Mouse (Mus musculus) MEL (cell line): ENCODE data around the gene Rgs8. TPM values are rescaled to one million over a fixed set of nuclear protein-coding genes. Genes with fewer than 3 reads are reported as not detected.

Experiments
- DNase-seq: peaks from one replicate; pipeline ENCODE4 v3.0.0; 2011; ENCODE audit warnings: low read depth, low spot score
- H3K27ac ChIP-seq: 2 replicates; pipeline ENCODE4 v1.5.1; 2012; ENCODE audit warnings: low read depth, mild to moderate bottlenecking, control low read depth, low read length, moderate library complexity; ENCODE audit not compliant: control insufficient read depth
- H3K27me3 ChIP-seq, 2 experiments: fragments of 150-350 bp in 1 of 2; sonication (generic) in 1 of 2; 2 replicates each; pipeline ENCODE4 v1.6.1; 2012; ENCODE audit warnings: low read length in 2 of 2, mild to moderate bottlenecking in 2 of 2, improper control_type of control experiment in 1 of 2, moderate library complexity in 1 of 2; ENCODE audit not compliant: insufficient read depth in 2 of 2, control insufficient read depth in 1 of 2
- H3K36me3 ChIP-seq, 2 experiments: 2 replicates each; pipeline ENCODE4 v1.6.1; 2012 to 2014; ENCODE audit warnings: low read length in 2 of 2, improper control_type of control experiment in 1 of 2, inconsistent platforms in 1 of 2, mild to moderate bottlenecking in 1 of 2; ENCODE audit not compliant: insufficient read depth in 2 of 2, control insufficient read depth in 1 of 2
- H3K4me1 ChIP-seq, 2 experiments: fragments of 150-350 bp in 1 of 2; sonication (generic) in 1 of 2; 2 replicates each; pipeline ENCODE4 v1.6.1; 2012; ENCODE audit warnings: low read length in 2 of 2, improper control_type of control experiment in 1 of 2, mild to moderate bottlenecking in 1 of 2; ENCODE audit not compliant: insufficient read depth in 2 of 2, control insufficient read depth in 1 of 2
- H3K4me3 ChIP-seq, 2 experiments: fragments of 150-350 bp in 1 of 2; sonication (generic) in 1 of 2; 2 replicates each; pipeline ENCODE4 v1.5.1; 2012; ENCODE audit warnings: low read depth in 2 of 2, low read length in 2 of 2, mild to moderate bottlenecking in 2 of 2, moderate library complexity in 2 of 2, control low read depth in 1 of 2, improper control_type of control experiment in 1 of 2; ENCODE audit not compliant: control insufficient read depth in 1 of 2, insufficient read depth in 1 of 2
- H3K79me2 ChIP-seq: 2 replicates; pipeline ENCODE4 v1.6.1; 2012; ENCODE audit warnings: mild to moderate bottlenecking, low read length, moderate library complexity; ENCODE audit not compliant: control insufficient read depth, poor library complexity, insufficient read depth
- H3K9ac ChIP-seq: 2 replicates; pipeline ENCODE4 v1.6.1; 2012; ENCODE audit warnings: low read depth, mild to moderate bottlenecking, control low read depth, low read length, moderate library complexity; ENCODE audit not compliant: control insufficient read depth, poor library complexity, severe bottlenecking
- H3K9me3 ChIP-seq: fragments of 150-350 bp; sonication (generic); replicated peaks from 2 replicates; pipeline ENCODE4 v1.6.1; 2012; ENCODE audit warnings: mild to moderate bottlenecking, low read length, improper control_type of control experiment, moderate library complexity; ENCODE audit not compliant: insufficient read depth
- BHLHE40 ChIP-seq: IDR thresholded peaks from 2 replicates; pipeline ENCODE4 v1.6.1; 2012; ENCODE audit warnings: low read depth, mild to moderate bottlenecking, inconsistent platforms, low read length, improper control_type of control experiment, borderline replicate concordance
- E2F4 ChIP-seq: IDR thresholded peaks from 2 replicates; pipeline ENCODE4 v1.6.1; 2011; ENCODE audit warnings: low read depth, low read length, improper control_type of control experiment, borderline replicate concordance
- ELF1 ChIP-seq: IDR thresholded peaks from 2 replicates; pipeline ENCODE4 v1.6.1; 2014; ENCODE audit warnings: low read depth, mild to moderate bottlenecking, inconsistent platforms, low read length, improper control_type of control experiment, moderate library complexity
- EP300 ChIP-seq, 2 experiments: IDR thresholded peaks; 2 replicates each; pipeline ENCODE4 v1.6.1; 2011; ENCODE audit warnings: improper control_type of control experiment in 2 of 2, low read length in 2 of 2, low read depth in 1 of 2, mild to moderate bottlenecking in 1 of 2
- GABPA ChIP-seq: IDR thresholded peaks from 2 replicates; pipeline ENCODE4 v1.6.1; 2012; ENCODE audit warnings: low read depth, mild to moderate bottlenecking, inconsistent platforms, low read length, improper control_type of control experiment, moderate library complexity
- KAT2A ChIP-seq: conservative IDR thresholded peaks from 2 replicates; pipeline ENCODE4 v1.6.1; 2012; ENCODE audit warnings: low read depth, low read length, improper control_type of control experiment, inconsistent platforms
- MAFK ChIP-seq: IDR thresholded peaks from 2 replicates; pipeline ENCODE4 v1.6.1; 2011; ENCODE audit warnings: low read depth, mild to moderate bottlenecking, low read length, improper control_type of control experiment, borderline replicate concordance
- MAZ ChIP-seq: IDR thresholded peaks from 2 replicates; pipeline ENCODE4 v1.6.1; 2012; ENCODE audit warnings: low read depth, mild to moderate bottlenecking, inconsistent platforms, low read length, improper control_type of control experiment
- MEF2A ChIP-seq: IDR thresholded peaks from 2 replicates; pipeline ENCODE4 v1.6.1; 2014; ENCODE audit warnings: low read depth, mild to moderate bottlenecking, inconsistent platforms, low read length, improper control_type of control experiment; ENCODE audit not compliant: poor library complexity, insufficient replicate concordance, severe bottlenecking; ENCODE audit errors: extremely low read depth
- MXI1 ChIP-seq: IDR thresholded peaks from 2 replicates; pipeline ENCODE4 v1.6.1; 2011; ENCODE audit warnings: mild to moderate bottlenecking, low read depth, low read length, improper control_type of control experiment
- MYB ChIP-seq: IDR thresholded peaks from 2 replicates; pipeline ENCODE4 v1.6.1; 2011; ENCODE audit warnings: mild to moderate bottlenecking, low read depth, low read length, improper control_type of control experiment
- NELFE ChIP-seq: IDR thresholded peaks from 2 replicates; pipeline ENCODE4 v1.6.1; 2011; ENCODE audit warnings: low read depth, low read length, improper control_type of control experiment
- POLR2AphosphoS5 ChIP-seq: IDR thresholded peaks from 2 replicates; pipeline ENCODE4 v1.6.1; 2012; ENCODE audit warnings: low read depth, borderline replicate concordance, mild to moderate bottlenecking, inconsistent platforms, low read length, moderate library complexity, mixed read lengths
- SMC3 ChIP-seq: IDR thresholded peaks from 2 replicates; pipeline ENCODE4 v1.6.1; 2011; ENCODE audit warnings: low read depth, low read length, improper control_type of control experiment
- TAL1 ChIP-seq: IDR thresholded peaks from 2 replicates; pipeline ENCODE4 v1.6.1; 2012; ENCODE audit warnings: mild to moderate bottlenecking, inconsistent platforms, low read length, moderate library complexity, mixed read lengths
- TBP ChIP-seq: IDR thresholded peaks from 2 replicates; pipeline ENCODE4 v1.8.0; 2011; ENCODE audit warnings: low read depth, low read length, improper control_type of control experiment
- TCF12 ChIP-seq: IDR thresholded peaks from 2 replicates; pipeline ENCODE4 v1.6.1; 2014; ENCODE audit warnings: low read depth, mild to moderate bottlenecking, inconsistent platforms, low read length, improper control_type of control experiment, moderate library complexity
- ZC3H11A ChIP-seq: IDR thresholded peaks from 2 replicates; pipeline ENCODE4 v1.6.1; 2012; ENCODE audit warnings: low read depth, mild to moderate bottlenecking, inconsistent platforms, low read length, improper control_type of control experiment
- ZMIZ1 ChIP-seq: IDR thresholded peaks from 2 replicates; pipeline ENCODE4 v1.6.1; 2012; ENCODE audit warnings: low read depth, mild to moderate bottlenecking, inconsistent platforms, low read length, improper control_type of control experiment, moderate library complexity
- ZNF384 ChIP-seq: IDR thresholded peaks from 2 replicates; pipeline ENCODE4 v1.6.1; 2012; ENCODE audit warnings: low read depth, mild to moderate bottlenecking, inconsistent platforms, low read length, improper control_type of control experiment
- polyA plus RNA-seq, 2 experiments: library from polyadenylated mRNA; stranded (reverse) in 1 of 2; unstranded in 1 of 2; fragments of >175 nt in 1 of 2; fragments of >200 nt in 1 of 2; gene quantifications; 2 replicates each; pipeline versions ENCODE4 v1.2.1 to v1.2.4; 2012; ENCODE audit warnings: low replicate concordance in 2 of 2, low read depth in 1 of 2; ENCODE audit not compliant: insufficient read length in 2 of 2, insufficient read depth in 1 of 2, missing spikeins in 1 of 2
- total RNA-seq: library from RNA; depleted of rRNA; stranded (reverse); fragments of 300-350 nt; gene quantifications from 2 replicates; pipeline ENCODE4 v1.2.3, GENCODE M21; 2012

The Rgs8 gene
- total and polyA plus RNA-seq, 3 experiments, result not detected

- no peak for TF ChIP-seq MAZ
- no peak for TF ChIP-seq MEF2A
- no peak for TF ChIP-seq ZNF384
- no peak for TF ChIP-seq ZMIZ1
- no peak for TF ChIP-seq SMC3
- no peak for TF ChIP-seq MYB
- TF ChIP-seq KAT2A, result no peak
- TF ChIP-seq GABPA, result no peak
- no peak for TF ChIP-seq TAL1
- TF ChIP-seq BHLHE40, result no peak
- TF ChIP-seq TCF12, result no peak
- no peak for TF ChIP-seq POLR2AphosphoS5
- no peak for TF ChIP-seq NELFE
- no peak for TF ChIP-seq MAFK
- no peak for TF ChIP-seq ZC3H11A
- Histone ChIP-seq H3K79me2 (no peaks in the 10 kb centered on the region), H3K4me3 (no peak overlapping the region), H3K9ac (no peak overlapping the region), H3K27ac (no peak overlapping the region), H3K36me3 (no peaks in the 10 kb centered on the region), H3K9me3 (no peaks in the 10 kb centered on the region), H3K27me3 (no peaks in the 10 kb centered on the region), H3K4me1 (no peaks in the 10 kb centered on the region)
- DNase-seq, result no peak
Measured at GRCm38 (mm10) chr1:153667244-153667727, 14.5 kb downstream of the Rgs8 start.

GRCm38 (mm10) chr1:153667781-153668180, 15.0 kb downstream of the Rgs8 start:
- Histone ChIP-seq H3K4me3 (no peak overlapping the region), H3K27ac (no peak overlapping the region), H3K9me3 (no peaks in the 10 kb centered on the region), H3K36me3 (no peaks in the 10 kb centered on the region), H3K79me2 (no peaks in the 10 kb centered on the region), H3K9ac (no peak overlapping the region), H3K27me3 (no peaks in the 10 kb centered on the region), H3K4me1 (no peaks in the 10 kb centered on the region)
- no peak for DNase-seq
- TF ChIP-seq TAL1, result no peak
- no peak for TF ChIP-seq MYB

GRCm38 (mm10) chr1:153669086-153669485, 16.3 kb downstream of the Rgs8 start:
- Histone ChIP-seq H3K27ac (no peak overlapping the region), H3K9ac (no peak overlapping the region), H3K27me3 (no peaks in the 10 kb centered on the region), H3K4me3 (no peak overlapping the region), H3K9me3 (no peaks in the 10 kb centered on the region), H3K4me1 (no peaks in the 10 kb centered on the region), H3K36me3 (no peaks in the 10 kb centered on the region), H3K79me2 (no peaks in the 10 kb centered on the region)
- TF ChIP-seq MXI1 (no peak), ZC3H11A (no peak), TBP (no peak), ELF1 (no peak), EP300 (IDR thresholded peaks at IDR 0.05; ENCODE audit: low read depth in 1 of 2, low read length in 2 of 2) (no peak), E2F4 (no peak)
- DNase-seq, result no peak
